Mouse (Mus musculus): Measurements from ENCODE around the gene Tigd3. TPM values are rescaled to one million over a fixed set of nuclear protein-coding genes. Genes with fewer than 3 reads are reported as not detected.

The Tigd3 gene
- total RNA-seq (2014; rRNA removed; ENCODE audit: low replicate concordance) (0.81 and 3.3 TPM in 2 replicates), polyA plus RNA-seq (2015; fragmentation: Nextera tagmentation; extraction: Ambion mirVana) (0.85 and 0.91 TPM in 2 replicates)

DNA sequence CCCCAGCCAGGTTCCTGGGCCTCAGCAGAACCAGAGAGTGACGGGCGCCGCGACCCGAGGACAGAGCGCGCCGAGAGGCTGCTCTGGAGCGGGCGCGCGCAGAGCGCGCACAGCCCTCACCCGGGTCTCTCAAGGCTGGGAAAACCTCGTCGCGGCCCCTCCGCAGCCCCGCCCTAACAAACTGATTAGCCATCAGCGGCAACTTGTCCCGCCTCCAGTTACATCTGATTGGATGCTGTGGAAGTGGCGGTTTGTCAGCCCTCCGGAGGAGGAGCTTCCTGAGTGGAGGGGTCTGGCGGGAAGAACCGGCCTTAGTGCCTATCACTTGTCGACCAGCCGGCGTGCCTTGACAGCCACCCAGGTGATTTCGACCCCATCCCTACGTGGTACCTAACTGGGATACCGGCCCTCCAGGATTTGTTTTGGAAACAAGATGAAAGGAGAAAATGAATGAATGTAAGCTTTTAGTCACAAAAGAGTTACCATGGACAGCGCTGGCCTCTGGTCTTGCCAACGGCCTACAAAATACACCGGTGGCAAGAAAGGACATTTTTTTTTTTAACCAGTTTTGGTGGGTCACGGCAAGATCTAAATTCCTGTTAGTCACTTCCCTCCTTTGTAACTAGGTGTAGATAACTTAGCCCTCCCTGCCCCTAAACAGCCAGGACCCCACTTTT lies at the start of gene Tigd3:
Gene Tigd3 (minus strand): TSS at position 148 of the 677 bp plus-strand sequence.
- Histone ChIP-seq H3K4me3 (ENCODE audit: low read depth, low read length) (peak within 1 kb of the TSS; percentile 60), H3K9ac (replicated peaks; ENCODE audit: low read depth, low read length) (peak within 1 kb of the TSS; percentile 64), H3K4me1 (ENCODE audit: control insufficient read depth, insufficient read depth) (no peaks in the 10 kb centered on the region), H3K27ac (ENCODE audit: low read depth) (peak within 1 kb of the TSS; percentile 28; the same call in 1 of the 2 replicates), H3K9me3 (replicated peaks; ENCODE audit: control insufficient read depth, low read length) (no peaks in the 10 kb centered on the region), H3K27me3 (ENCODE audit: control insufficient read depth, insufficient read depth, low read length) (no peaks in the 10 kb centered on the region), H3K4me2 (ENCODE audit: low read depth, low read length) (peak within 1 kb of the TSS; percentile 96), H3K36me3 (replicated peaks; ENCODE audit: control insufficient read depth, insufficient read depth, low read length) (peaks cover 19% of the 10 kb centered on the region)
- 2% methylated on average over 36 of the region's 36 CpGs for WGBS
- ATAC-seq (ENCODE audit: insufficient read depth, low read depth) (peak; percentile 96), DNase-seq (ENCODE audit: low spot score) (peak; percentile 92)
- TF ChIP-seq EP300 (IDR thresholded peaks at IDR 0.05; ENCODE audit: low read depth) (no peak), CTCF (IDR thresholded peaks at IDR 0.05; ENCODE audit: low read depth) (no peak)

DNA sequence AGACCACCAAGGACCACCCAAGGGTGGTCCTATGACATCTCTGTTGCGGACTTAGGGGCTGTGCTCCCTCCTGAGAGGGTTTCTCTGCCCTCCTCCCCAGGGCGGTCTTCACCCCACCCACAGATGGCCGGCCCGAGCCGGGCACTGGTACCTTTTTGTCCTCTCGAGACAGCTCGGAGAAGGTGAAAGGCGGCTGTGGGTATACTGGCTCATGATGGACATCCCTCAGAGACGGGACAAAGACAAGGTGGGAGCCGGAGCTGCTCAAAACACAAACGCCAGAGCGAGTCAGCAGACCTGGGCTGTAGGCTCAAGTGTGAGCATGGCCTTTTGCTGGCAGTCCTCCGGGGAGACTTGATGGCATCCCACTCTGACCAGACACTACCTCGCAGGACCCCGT lies 49.5 kb upstream of the Tigd3 start:
- ATAC-seq (ENCODE audit: insufficient read depth, low read depth) (no peak), DNase-seq (ENCODE audit: low spot score) (no peak)
- Histone ChIP-seq H3K4me2 (ENCODE audit: low read depth, low read length) (no peak overlapping the region), H3K27ac (ENCODE audit: low read depth) (no peak overlapping the region), H3K9me3 (replicated peaks; ENCODE audit: control insufficient read depth, low read length) (no peaks in the 10 kb centered on the region), H3K9ac (replicated peaks; ENCODE audit: low read depth, low read length) (no peak overlapping the region), H3K4me3 (ENCODE audit: low read depth, low read length) (no peak overlapping the region), H3K36me3 (replicated peaks; ENCODE audit: control insufficient read depth, insufficient read depth, low read length) (peaks cover 8% of the 10 kb centered on the region), H3K4me1 (ENCODE audit: control insufficient read depth, insufficient read depth) (peaks cover 39% of the 10 kb centered on the region), H3K27me3 (ENCODE audit: control insufficient read depth, insufficient read depth, low read length) (no peaks in the 10 kb centered on the region)
- no peak for TF ChIP-seq CTCF (IDR thresholded peaks at IDR 0.05; ENCODE audit: low read depth)
- TF ChIP-seq EP300 (IDR thresholded peaks at IDR 0.05; ENCODE audit: low read depth) = no peak
- 87% methylated on average over 15 of the region's 15 CpGs for WGBS

- Histone ChIP-seq H3K9ac (replicated peaks; ENCODE audit: low read depth, low read length) (no peak overlapping the region), H3K36me3 (replicated peaks; ENCODE audit: control insufficient read depth, insufficient read depth, low read length) (peaks cover 8% of the 10 kb centered on the region), H3K27me3 (ENCODE audit: control insufficient read depth, insufficient read depth, low read length) (no peaks in the 10 kb centered on the region), H3K9me3 (replicated peaks; ENCODE audit: control insufficient read depth, low read length) (no peaks in the 10 kb centered on the region), H3K4me3 (ENCODE audit: low read depth, low read length) (no peak overlapping the region), H3K4me1 (ENCODE audit: control insufficient read depth, insufficient read depth) (peaks cover 45% of the 10 kb centered on the region), H3K27ac (ENCODE audit: low read depth) (no peak overlapping the region), H3K4me2 (ENCODE audit: low read depth, low read length) (no peak overlapping the region)
- DNase-seq (ENCODE audit: low spot score) (no peak), ATAC-seq (ENCODE audit: insufficient read depth, low read depth) (no peak)
- WGBS = 57% methylated on average over 7 of the region's 7 CpGs
- TF ChIP-seq CTCF (IDR thresholded peaks at IDR 0.05; ENCODE audit: low read depth) = no peak
- TF ChIP-seq EP300 (IDR thresholded peaks at IDR 0.05; ENCODE audit: low read depth) = no peak
These were observed 48.6 kb upstream of the Tigd3 start for GRCm38 (mm10) chr19:5942581-5942980.

DNA sequence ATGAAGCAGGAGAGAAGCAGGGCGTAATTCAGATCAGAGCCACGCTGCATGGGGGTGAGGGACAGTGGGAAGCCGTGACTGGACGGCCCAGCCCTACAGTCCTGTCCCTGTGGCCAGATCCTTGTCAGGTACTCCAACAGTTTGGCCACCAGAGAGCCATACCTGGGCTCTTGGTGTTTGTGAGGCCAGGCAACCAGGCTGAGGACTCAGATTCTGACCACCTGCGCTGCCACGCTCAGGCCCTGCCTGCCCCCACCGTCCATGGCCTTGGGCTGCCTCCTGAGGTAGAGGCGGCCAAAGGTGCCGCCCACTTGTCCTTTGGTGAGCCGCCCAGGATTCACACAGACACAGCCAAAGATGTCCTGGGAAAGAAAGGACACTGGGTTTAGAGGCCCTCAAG lies 46.7 kb upstream of the Tigd3 start:
- no peak overlapping the region for H3K9ac ChIP-seq (replicated peaks; ENCODE audit: low read depth, low read length)
- TF ChIP-seq EP300 (IDR thresholded peaks at IDR 0.05; ENCODE audit: low read depth) = no peak
- TF ChIP-seq CTCF (IDR thresholded peaks at IDR 0.05; ENCODE audit: low read depth) = no peak
- DNase-seq (ENCODE audit: low spot score) (no peak), ATAC-seq (ENCODE audit: insufficient read depth, low read depth) (no peak)
- no peak overlapping the region for H3K4me2 ChIP-seq (ENCODE audit: low read depth, low read length)
- WGBS = 71% methylated on average over 10 of the region's 10 CpGs
- H3K4me3 ChIP-seq (ENCODE audit: low read depth, low read length) = no peak overlapping the region
- H3K9me3 ChIP-seq (replicated peaks; ENCODE audit: control insufficient read depth, low read length) = no peaks in the 10 kb centered on the region
- H3K27ac ChIP-seq (ENCODE audit: low read depth) = peak overlapping the region; percentile 75
- no peaks in the 10 kb centered on the region for H3K27me3 ChIP-seq (ENCODE audit: control insufficient read depth, insufficient read depth, low read length)
- peaks cover 8% of the 10 kb centered on the region for H3K36me3 ChIP-seq (replicated peaks; ENCODE audit: control insufficient read depth, insufficient read depth, low read length)
- peaks cover 46% of the 10 kb centered on the region for H3K4me1 ChIP-seq (ENCODE audit: control insufficient read depth, insufficient read depth)

DNA sequence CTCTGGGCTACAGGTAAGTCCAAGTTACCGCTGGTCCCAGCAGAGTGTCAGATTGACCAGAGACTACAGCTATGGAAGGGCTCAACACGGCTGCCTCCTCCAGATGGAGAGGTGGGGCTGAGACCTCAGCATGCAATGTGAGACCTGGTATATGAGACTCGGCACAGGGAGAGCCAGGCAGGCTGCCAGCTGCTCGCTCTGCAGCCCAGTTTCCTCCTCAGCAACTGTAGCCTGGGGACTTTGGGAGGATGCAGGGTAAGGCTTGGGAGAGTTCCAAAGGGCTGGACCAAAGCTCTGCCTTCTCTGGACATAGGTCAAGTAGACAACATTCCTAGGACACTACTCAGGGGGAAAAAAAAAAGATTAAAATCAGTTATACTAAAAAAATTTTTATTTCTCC lies 46.2 kb upstream of the Tigd3 start:
- Histone ChIP-seq H3K4me1 (ENCODE audit: control insufficient read depth, insufficient read depth) (peaks cover 46% of the 10 kb centered on the region), H3K4me3 (ENCODE audit: low read depth, low read length) (no peak overlapping the region), H3K36me3 (replicated peaks; ENCODE audit: control insufficient read depth, insufficient read depth, low read length) (peaks cover 8% of the 10 kb centered on the region), H3K9ac (replicated peaks; ENCODE audit: low read depth, low read length) (no peak overlapping the region), H3K4me2 (ENCODE audit: low read depth, low read length) (no peak overlapping the region), H3K27me3 (ENCODE audit: control insufficient read depth, insufficient read depth, low read length) (no peaks in the 10 kb centered on the region), H3K27ac (ENCODE audit: low read depth) (peak overlapping the region; percentile 75), H3K9me3 (replicated peaks; ENCODE audit: control insufficient read depth, low read length) (no peaks in the 10 kb centered on the region)
- ATAC-seq (ENCODE audit: insufficient read depth, low read depth) = peak; percentile 36
- WGBS = 24% methylated on average over 4 of the region's 4 CpGs
- DNase-seq (ENCODE audit: low spot score) = peak; percentile 57
- TF ChIP-seq CTCF (IDR thresholded peaks at IDR 0.05; ENCODE audit: low read depth) (no peak), EP300 (IDR thresholded peaks at IDR 0.05; ENCODE audit: low read depth) (peak; percentile 63; the same call in 1 of the 2 replicates)
